Mouse (Mus musculus) mature B cell (primary cell): ENCODE data around the gene Zpbp2.

Experiments
- in situ Hi-C: fragments of 300-500 bp; cut with MboI; formaldehyde crosslinking; loops from 2 replicates; pipeline ENCODE4 v1.14.3; 2019

Gene Zpbp2

DNA sequence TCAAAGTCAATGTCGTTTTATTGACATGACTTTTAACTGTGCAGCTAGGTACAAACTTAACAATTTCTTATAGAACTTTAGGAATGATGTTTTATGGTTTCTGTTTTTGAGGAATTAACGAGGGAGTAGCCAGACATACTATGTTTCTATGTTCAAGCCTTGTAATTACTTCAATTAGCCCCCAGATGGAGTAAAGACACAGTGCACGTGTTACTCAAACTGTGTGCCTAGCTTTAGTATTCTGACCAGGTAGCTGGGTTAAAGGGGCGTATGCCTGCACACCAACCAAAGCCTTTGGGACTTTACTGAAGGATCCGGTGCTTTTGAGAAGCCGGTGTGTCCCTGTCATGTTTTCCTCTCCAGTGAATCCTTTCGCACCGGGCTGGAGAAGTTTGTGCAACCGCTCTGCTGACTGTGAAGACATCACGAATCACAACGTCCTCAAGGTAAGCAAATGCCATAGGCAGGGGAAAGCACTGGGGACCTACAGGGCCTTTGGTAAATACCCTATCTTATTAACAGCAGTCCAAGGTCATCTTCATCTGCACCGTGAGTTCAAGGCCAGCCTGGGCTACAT lies 4.3 kb downstream of the Zpbp2 start:
- in situ Hi-C loops = no loop called here

DNA sequence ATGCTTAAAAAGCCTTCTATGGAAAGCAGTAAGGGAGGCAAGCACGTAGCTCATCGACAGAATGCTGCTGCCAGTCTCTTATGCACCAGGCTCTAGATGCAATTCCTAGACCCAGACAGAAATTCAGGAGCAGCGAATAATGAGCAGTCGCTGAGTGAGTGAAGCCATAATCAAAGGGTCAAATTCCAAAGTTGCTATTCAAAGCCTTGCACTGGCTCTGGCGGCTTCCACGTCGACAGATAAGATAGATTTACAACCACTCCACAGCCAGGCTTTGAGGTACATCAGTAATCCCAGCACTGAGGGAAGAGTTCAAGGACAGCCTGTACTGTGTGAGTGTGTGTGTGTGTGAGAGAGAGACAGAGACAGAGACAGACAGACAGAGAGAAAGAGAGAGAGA lies 10.0 kb downstream of the Zpbp2 start:
- in situ Hi-C loops = no loop called here

DNA sequence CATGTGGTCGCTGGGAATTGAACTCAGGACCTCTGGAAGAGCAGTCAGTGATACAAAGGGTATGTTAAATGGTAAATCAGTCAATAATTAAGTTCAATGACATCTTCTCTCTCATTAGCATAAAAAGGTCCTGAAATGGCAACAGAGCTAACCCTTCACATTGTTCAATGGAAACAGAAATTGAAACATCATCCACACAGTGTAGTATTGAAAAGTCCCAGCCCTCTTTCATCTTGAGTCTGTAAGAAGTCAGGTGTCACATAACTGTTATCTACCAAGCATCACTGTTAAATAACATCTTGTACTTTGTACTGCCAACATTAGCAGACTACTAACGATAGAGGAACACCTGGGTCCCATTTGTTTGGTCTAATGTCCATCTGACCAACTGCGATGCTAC lies 12.1 kb downstream of the Zpbp2 start:
- in situ Hi-C loops = no loop called here

DNA sequence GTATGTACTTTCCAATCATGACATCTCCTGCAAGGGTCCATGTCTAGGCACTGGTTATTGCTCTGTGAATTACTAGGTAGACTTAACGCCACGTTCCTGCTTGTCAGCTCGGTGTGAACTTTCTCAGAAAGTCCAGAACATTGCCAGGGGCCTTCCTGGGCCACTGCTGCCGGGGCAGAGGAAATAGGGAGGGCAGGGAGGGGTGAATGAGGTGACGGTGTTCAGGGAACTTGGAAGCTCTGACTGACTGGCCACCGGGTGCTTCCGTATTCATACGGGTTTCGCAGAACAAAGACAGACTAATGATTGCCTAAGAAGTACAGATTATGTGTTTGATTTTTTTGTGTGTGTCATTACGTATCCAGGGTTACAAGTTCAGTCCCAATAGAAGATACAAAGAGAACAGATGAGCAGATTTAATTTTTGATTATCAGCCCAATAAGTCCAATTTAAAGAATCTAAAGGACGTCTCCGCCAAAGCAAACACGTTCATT lies 13.1 kb downstream of the Zpbp2 start:
- in situ Hi-C loops = no loop called here

DNA sequence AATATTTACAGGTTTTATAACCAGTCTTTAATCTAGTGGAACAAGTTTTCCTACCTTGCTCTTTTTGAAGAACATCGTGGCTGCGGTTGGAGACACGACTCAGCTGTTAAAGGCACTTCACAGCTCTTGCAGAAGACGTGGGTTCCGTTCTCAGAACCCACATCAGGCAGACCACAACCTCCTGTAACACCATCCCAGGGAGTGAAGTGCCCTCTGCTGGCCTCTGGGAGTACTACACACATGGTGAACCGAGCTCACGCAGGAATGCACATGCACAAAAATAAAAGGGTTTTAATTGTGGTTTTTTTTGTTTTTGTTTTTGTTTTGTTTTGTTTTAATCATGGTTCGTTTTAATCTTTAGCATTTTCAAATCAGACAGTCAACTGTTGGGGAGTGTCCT lies 17.4 kb downstream of the Zpbp2 start:
- in situ Hi-C loops = no loop called here

DNA sequence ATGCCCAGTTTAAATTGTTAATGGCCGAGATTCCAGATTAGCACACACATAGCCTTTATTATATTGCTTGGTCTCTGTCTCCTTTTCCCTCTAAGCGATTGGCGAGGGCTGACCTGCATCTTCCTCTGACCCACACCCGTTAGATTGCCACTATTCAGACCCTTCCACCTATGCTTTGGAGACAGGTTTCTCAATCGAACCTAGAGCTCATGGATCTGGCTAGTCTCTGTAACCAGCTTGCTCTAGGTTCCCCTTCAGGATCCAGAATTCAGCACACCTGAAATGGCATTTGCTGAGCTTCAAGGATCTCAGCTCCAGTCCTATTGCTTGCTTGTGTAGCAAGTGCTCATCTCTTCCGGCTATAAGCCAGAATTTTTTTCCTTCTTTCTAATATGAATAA lies 18.6 kb downstream of the Zpbp2 start:
- in situ Hi-C loops = no loop called here

DNA sequence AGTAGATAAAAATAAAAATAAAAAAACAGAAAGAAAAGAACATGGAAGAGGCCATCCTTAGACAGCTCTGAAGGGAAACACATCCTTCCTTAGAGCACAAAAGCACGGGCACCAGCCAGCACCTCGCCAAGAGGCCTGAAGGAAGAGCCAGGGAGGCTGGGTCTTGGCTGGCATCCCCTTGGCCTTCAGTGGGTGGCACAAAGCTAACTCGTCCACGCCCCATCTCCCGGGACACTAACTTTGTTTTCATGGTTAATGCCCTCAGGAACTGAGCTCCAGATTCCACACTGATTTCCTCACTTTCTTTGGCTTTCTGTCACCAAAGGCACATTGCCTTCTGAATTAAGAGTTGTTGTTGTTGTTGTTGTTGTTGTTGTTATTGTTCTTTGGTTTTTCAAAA lies 26.9 kb downstream of the Zpbp2 start:
- in situ Hi-C loops = no loop called here

DNA sequence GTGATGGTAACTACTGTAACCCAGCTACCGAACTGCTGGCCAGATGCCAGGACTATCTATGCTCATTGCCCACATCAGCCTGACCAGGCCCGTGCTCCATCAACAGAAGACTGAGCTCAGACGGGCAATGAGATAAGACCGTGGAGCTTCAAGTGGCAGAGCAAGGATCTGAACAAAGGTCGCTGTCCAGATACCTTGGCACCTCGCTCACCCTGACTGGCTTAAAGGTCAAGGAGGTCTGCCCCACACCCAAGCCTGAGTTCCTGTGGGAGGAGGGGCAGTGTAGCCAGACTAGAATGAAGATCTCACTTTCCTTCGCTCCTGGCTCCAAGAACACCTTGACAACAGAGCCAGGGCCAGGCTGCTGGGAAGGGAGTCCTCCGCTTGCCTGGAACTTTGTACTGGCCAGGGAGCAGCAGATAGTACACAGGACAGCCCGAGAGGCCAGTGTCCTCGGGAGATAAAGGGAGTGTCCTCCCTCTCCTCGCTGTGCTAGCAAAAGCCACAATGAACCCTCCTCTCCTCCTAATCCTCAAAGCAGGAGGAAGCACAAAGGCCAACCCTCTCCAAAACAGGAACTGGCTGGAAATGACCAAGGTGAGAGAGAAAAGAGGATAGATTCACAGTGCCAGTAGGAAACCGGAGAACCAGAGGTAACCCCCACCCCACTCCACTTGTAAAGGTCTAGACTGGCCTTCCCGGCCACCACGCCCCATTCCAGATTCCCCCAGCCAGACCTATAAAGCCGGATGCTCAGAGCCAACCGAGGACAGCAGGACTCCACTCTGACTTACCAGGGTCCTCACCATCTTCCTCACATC lies 29.6 kb downstream of the Zpbp2 start:
- in situ Hi-C loops = no loop called here

DNA sequence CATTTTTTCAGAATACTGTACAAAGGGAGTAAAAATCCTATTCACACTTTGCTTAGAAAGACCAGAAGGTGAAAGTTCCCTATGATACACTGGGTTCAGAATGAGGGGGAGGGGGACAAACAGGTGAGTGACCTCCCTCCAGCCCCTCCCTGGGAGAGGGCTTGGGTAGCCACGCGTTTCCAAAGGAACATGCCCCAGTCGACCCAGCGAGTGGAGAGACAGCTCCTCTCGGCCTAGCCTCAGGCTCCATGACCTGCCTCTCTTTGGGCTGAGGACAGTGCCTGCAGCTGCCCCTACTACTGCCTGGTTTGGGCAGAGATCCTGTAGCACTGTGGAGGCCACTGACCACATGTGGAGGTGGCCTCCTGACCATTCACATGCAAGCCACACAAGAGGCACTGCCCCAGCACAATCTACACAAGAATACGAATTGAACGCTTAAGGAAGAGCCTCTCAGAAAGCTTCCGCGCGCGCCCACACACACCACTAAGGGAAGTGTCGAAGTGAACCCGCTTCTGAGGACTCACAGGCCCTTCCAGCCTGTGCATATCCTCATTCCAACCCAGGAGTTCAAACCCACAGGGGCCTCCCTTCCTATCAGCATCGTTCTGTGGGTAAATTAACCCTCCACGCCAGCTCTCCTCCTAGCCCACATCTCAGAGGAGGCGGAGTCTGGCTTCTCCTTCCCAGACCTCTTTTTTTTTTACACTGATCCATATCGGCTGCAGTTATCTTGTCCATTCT lies 30.6 kb downstream of the Zpbp2 start:
- in situ Hi-C loops = no loop called here

DNA sequence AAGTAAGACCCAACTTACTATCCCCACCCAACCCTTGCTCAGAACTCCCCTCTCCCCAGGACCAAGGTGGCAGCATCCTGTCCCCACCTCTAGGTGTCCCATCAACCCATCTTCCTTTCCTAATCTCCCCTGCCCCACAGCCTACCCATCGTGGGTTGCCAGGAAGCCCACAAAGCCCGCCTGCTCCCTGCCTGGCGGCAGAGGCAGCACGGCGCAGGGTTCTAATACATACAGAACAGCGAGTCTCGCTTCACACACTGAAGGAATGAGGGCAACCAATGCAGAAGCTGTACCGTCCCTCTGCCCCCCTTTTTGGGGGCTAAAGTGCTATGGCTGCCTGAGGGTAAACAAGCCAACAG lies 31.1 kb downstream of the Zpbp2 start:
- in situ Hi-C loops = no loop called here

DNA sequence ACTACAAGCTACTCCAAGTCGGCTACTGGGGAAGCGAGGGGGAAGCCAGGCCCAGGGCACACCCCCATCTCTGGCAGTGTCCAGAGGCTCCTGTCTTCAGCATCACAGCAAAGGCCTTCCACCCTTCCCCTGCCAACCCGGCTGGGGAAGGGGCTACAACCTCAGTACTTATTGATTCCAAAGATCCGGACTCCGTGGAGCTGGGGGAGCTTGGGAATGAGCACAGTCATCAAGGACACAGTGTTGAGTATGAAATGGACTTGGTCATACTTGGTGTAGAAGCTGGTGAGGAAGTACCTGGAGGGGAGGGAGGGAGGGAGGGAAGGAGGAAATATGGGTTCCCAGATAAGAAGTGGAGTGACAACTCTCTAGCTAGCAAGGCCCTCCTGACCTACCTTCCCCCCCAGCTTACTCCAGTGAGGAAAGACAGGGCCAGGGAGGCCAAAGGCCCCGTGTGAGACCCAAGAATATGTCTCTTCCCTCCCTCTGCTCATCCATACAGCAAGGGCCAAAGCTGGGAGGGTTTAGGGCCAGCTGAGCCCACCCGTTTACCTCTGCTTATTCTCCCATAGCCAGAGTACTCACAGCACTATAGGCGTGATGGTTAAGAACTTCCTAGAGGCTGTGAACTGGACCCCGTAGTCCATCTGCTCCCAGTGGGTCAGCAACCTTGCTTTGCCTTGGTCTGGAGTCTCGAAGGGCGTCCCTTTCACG lies 31.8 kb downstream of the Zpbp2 start:
- in situ Hi-C loops = no loop called here

DNA sequence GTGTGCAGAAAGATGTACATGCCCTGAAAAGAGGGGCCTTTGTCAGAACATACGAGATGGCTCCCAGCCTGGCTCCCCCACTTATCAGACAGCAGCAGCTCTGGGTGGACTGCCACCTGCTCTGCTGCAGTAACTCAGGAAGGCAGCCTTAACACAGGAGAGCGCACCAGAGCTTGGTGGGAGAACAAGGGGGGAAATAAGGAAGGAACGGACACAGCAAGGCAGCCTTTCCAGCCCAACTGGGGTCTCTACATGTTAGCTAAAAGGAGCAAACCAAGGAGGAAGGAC lies 32.3 kb downstream of the Zpbp2 start:
- in situ Hi-C loops = no loop called here

DNA sequence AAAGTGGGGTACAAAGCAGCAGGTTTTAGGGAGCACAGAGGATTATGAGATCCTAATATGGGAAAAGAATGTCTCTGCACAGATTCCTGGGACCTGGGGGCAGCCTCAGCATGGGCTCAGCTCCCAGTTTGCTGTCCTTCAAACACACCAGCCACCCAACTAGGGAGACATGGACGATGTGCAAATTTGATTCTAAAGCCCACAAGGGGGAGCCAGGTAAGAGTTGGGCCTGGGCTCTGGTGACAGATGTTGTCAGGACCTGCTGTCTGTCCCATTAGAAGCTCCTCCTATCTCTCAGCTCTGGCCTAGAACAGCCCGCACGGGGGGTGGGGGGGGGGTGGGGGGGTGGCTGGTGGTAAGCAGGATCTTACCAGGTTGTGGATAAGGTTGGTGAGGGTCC lies 32.7 kb downstream of the Zpbp2 start:
- in situ Hi-C loops = no loop called here

DNA sequence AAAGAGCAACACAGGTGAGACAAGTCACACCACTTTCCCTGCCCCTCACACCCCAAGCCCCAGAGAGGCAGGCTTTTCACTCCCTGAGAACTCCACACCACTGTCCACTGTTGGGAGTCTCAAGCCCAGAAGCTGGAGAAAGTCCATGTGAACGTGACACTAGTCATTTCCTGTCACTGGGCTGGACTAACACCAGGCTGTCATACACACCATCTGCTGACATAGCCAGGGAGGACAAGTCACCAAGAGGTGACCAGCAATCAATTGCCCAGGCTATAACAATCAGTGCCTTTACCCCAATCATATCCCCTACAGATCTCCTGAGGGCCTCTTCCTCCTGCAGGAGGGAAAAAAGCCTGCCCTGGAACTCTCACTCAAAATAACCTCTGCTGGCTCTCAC lies 33.2 kb downstream of the Zpbp2 start:
- in situ Hi-C loops = no loop called here

DNA sequence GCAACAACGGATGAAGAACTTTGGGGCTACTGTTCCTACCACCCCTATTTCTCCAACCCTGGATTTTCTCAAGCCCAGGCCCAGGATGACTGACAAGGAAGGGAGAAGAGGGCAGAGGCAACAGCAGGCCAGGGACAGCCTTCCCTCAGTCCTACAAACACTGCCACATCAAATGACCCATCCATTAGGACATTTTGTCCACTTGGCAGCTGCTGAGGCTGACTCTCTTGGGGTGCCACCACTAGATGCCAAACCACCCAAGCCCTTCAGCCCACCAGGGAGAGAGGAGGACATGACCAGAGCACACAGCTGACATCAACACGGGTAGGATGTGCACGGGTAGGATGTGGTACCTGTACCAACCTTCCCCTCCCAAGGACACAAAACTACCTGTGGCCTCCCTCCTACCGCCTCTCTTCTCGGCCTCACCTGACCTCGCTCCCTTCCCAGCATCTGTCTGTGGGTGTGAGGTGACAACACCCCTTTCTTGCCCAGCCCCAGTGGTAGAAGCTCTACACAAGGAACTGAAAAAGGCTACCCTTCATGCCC lies 33.8 kb downstream of the Zpbp2 start:
- in situ Hi-C loops = no loop called here

DNA sequence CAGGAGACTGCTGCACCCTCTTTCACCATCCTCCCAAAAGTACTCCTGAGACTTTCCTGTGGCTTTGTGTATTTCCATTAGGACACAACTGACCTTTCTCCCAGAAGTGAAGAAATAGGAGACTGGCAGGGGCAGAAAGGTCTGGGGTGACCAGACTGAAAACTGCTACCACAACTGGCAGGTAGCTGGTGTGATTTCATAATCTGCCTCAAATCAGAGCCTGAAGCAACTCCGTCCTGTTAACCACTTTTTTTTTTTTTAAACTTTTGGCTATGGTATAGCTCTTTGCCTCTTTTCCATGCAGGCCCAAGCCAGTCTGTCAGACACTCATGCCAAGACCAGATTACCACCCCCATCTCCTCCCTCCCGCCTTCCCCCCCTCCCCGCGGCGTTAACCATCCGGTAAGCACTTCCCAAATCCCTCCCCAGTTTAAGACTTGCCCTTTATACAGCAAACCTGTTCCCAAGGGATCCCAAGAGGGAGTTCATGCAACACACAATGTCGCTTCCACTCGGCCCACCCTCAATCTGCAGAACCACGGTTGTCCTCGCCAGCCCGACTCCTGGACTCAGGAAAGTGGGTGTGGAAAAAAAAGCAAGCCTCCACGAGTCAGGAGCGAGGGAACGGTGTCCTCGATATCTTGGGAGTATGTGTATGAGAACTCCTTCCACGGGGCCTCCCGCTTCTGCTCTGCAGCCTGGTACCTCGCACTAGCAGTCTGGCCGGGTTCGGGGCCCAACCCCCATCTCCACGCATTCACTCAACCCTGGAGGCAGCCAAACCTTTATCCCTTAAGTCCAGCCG lies 35.4 kb downstream of the Zpbp2 start:
- in situ Hi-C loops = no loop called here

DNA sequence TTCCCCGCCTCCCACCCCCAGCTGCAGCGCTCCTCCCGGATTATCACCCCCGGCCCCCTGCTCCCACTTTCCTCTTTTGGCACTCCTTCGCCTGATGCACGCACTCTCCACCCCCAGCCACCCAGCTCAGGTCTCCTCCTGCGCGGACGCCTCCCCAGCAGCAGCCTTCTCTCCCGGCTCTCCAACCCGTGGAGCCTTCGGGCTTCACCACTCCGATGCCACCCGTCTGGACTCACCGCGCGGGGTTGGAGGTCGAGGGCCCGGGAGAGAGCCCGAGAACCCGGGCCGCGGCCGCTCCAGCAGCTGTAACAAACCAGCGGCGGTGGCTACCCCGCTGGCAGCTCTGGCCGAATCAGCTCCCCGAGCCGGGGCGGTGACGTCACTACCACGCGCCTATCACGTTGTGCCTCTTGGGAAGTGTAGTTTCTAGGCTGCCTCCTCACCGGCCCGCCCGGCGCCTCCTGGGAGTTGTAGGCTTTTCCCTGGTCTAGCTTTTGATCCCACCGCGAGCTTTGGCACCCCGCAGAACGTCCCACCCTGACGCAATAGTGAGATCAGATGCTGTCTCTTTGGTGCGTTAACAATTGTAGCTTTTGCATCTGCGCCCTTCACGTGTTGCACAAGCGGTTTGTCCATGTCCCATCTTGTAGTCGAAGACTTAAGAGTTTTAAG lies 36.1 kb downstream of the Zpbp2 start, which contains the start of gene Ormdl3:
Gene Ormdl3 (minus strand): TSS at position 477 of the 672 bp plus-strand sequence.
- in situ Hi-C loops = no loop called here

DNA sequence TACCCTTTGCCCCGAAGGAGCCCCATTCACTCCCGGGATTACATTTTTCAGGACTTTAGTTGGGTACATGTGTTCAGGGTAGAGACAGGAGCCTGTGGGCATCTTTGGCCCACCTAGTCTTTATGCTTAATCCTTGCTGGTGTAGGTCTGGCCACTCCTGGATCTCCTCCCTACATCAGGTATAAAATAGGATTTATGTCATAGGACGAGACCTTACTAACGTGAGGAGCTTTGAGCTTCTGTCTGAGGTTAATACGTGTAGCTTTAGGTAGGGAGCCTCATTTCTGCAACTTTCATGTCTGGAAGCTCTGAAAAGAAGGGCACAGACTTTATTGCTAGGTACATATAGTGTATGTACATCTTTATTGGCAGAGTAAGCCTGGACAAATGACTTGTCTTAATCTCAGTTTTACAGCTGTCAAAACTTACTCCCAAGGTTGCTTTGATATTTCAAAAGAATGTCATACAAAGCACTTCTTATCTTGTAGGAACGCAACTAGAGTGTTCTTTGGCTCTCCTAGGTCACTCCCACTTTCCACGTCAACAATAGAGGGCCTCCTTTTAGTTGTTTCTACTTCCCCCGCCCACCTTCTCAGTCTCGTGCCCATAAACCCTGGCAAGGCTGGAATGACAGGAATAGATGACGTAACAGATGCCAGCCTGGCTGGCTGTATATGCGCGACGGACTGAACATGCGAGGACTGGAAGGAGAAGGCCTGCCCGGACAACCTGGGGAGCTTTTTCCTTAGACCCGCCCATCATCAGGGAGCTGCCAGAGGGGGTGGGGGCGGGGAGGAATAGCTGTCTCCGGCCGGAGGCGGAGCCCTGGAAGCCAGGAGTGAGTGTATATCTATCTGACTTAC lies 37.0 kb downstream of the Zpbp2 start:
- in situ Hi-C loops = no loop called here

DNA sequence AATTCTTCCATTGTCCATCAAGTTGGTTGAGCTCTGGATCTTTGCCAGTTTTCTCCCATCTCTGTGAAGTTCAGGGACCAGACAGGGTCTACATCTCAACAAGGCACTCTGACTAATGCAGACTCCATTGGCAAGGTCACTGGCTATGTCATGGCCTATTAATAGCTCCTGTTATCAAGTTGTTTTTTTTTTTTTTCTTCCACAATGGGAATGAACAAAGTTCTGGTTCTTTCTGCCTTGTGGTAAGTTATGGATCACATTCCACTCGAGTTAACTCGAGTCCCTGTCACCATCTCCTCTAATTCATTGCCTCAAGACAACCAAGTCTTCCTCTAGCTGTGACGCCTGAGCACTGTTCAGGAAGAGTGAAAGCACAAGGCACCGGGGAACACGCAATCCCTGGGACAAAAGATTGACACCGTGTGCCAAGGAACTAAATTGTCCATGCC lies 38.0 kb downstream of the Zpbp2 start:
- in situ Hi-C loops = no loop called here

DNA sequence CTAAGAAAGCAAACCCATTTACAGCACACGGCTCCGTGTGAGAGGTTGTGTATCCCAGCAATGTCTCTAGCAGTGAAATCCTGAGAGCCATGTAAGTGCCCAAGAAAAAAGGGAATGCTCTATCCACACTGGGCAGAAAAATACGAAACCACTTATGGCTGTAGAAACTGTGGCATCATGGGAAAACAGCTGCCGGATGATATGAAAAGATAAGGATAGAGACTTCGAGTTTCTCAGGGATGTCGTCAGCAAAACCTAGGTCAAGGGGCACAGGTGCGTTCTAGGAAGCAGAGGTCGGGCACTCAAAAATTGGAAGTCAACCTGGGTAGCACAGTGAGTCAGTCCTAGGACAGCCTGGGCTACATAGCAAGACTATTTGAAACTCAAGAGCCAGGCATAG lies 38.4 kb downstream of the Zpbp2 start:
- in situ Hi-C loops = no loop called here
